Mouse (Mus musculus) layer of hippocampus, adult 11-12 months (tissue): Measurements from ENCODE around the gene Tbp.
A peak's percentile ranks its signal among the peaks of the same experiment; 100 is the strongest.
"Not testable (repeated sequence)": the region's sequence is repeated elsewhere in the genome, so short reads cannot be mapped to it uniquely, and the experiment has no call there.

Experiments used
- DNase-seq: peaks from one replicate; pipeline ENCODE4 v3.0.0; 2022; ENCODE audit warnings: low spot score

Gene Tbp

DNA sequence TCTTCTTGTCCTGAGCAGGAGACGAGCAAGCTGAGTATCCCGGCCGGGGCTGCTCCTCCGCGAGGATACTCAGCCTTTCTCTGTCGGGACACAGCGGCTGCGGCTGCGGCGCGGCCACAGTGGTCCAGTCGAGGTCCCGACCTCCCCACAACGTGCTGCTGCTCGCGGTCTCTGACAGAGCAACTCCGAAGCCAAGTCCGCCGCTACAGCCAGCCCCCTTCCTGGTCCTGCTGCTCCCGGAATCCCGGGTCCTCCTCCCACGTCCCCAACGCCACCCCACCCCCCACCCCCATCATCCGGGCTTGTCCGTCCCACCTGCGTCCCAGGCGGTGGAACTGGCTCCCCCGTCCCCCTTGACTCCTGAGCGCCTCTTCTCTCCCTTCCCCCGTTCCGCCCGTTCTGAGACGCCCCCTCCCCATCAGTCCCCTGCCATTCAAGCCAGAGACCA, 36.8 kb downstream of the Tbp start:
- no peak for DNase-seq

DNA sequence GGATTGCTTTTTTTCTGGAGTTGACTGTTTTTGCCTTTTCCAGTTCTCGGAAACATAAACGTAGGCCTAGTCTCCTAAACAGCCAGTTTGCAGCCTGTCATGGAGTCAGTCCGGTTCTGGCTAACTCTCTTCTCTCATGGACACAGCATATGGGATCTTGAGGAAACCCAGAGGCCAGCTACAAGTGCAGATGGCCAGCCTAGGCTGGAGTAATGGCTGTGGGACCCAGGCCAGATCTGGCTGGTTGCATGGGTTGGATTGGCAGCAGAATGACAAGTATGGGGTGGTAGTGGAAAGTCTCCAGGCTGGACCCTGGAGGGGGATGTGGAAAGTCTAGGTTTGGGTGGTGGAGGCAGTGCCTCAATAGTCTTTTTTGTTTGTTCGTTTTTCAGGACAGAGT, 40.6 kb downstream of the Tbp start:
- DNase-seq, result no peak

DNA sequence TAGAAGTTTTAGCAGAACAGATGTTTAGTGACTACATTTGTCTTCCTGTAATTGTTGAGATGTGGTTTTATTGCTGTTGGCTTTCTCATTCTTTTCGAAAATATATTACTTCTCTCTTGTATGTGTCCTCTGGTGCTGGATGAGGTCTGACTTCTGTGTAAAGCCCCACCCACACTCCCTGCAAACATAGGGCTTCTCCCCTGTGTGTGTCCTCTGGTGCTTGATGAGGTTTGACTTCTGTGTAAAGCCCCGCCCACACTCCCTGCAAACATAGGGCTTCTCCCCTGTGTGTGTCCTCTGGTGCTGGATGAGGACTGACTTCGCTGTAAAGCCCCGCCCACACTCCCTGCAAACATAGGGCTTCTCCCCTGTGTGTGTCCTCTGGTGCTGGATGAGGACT, 44.2 kb downstream of the Tbp start:
- not testable (repeated sequence) for DNase-seq

DNA sequence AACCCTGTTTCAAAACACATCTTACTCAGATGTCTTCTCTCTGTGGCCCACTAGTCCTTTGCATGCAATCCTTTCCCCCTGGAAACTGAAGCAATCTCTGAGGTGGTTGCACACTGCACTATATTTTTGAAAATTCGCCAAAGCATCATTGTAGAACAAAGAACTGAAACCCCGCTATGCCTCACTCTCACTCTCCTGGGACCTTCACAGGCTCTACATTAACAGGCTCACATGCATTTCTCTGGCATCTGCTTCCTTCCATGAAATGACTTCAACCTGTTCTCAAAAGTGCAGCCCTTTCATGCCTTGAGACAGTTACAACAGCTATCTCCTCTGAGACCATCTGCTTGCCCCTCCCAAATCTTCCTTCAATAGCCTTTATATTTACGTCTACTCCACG, 46.8 kb downstream of the Tbp start:
- no peak for DNase-seq

- no peak for DNase-seq
Measured at GRCm38 (mm10) chr17:15549713-15550112, 50.0 kb downstream of the Tbp start.

DNA sequence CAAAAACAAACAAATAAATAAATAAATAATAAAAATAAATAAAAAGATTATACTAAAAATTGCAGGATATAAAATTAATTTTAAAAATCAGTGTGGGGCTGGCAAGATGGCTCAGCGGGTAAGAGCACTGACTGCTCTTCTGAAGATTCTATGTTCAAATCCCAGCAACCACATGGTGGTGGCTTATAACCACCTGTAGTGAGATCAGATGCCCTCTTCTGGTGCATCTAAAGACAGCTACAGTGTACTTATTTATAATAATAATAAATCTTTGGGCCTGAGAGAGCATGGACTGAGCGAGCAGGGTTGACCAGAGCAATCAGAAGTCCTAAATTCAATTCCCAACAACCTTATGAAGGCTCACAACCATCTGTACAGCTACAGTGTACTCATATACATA, 60.3 kb downstream of the Tbp start:
- DNase-seq, result no peak

DNA sequence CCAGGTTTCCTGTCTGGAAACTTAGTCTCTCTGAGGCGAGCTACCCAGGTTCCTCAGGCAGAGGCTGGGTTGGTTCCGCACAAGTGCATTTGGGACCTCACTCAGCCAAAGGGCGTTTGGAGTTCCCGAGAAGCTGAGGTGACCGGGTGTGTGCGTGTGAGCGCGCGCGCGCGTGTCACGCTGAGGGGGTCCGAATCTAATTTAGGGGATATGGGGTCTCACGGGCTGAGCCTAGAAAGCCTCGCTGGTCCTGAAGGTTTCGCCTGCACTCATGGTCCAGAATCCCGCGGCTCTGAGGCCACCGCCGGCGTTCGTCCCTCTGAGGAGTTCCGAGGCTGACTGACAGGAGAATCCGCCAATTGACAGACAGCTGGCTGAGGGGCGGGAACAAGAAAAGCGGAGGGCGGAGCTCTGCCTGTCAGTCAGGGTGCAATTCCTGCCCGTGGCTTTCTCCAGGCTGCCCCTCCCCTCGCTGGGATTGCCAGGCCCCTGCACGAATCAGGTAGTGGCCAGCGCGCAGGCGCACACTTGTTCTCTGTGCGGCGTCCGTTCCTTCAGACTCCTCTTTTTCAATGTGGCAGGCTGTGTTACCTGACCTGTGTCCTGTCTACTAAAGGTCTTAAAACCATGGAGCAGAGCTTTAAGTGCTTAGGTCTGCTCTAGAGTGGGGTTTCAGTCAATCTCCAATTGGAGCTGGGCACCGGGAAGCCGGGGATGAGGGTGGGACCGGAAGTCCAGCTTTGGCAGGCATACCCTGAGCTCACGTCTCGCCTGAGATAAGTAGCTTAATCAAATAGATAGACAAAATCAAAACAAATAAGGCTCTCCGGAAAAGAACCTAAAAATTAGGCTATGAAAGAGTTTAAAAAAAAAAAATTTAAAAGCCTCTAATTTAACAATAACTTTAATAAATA, 64.6 kb downstream of the Tbp start, which contains the start of gene Prdm9:
Prdm9 (minus strand) TSS at position 341 of the 914 bp plus-strand sequence.
- peak; percentile 100 for DNase-seq

- DNase-seq, result no peak
Measured at GRCm38 (mm10) chr17:15564928-15565300, 65.2 kb downstream of the Tbp start.

- DNase-seq, result no peak
Measured at GRCm38 (mm10) chr17:15566908-15567307, 67.2 kb downstream of the Tbp start.

DNA sequence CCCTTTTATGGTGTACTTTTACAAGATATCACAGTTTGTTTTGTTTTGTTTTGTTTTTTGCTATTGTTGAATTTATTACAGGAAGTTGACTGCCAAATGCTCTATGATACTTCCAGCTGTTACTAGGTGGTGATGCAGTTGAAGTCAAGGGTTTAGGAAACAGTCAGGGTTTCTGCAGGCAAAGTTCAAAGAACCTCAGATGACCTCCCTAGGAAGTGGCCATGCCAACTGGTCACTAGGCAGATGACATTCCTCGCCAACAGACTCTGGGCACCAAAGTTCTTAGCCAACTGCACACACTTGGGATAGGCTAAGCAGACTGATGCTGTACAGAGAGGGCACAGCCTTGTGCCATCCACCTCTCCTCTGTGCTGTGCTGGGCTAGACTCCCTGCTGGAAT, 75.4 kb downstream of the Tbp start:
- DNase-seq, result no peak

DNA sequence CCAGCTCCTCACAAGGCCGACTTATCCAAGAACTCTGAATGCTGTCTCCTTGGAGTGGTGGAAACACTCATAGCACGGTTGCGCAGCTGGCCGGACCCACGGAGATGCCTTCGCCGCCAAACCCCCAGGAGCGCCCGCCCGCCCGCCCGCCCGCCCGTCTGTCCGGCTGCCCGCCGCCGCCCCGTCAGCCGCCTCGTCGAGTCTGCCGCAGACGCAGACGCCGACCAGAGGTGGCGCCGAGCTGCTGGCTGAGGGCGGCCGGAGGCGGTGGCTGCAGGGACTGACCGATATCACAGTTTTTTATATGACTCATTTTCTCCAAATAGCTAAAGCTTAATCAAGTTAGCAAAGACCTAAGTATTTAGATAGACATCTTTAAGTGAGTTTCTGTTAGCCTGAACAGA, 77.6 kb downstream of the Tbp start:
- no peak for DNase-seq
